Mouse (Mus musculus): ENCODE measurements around the gene Il25. TPM values are rescaled to one million over a fixed set of nuclear protein-coding genes. Genes with fewer than 3 reads are reported as not detected.

Gene Il25
- not detected in 2 replicates for polyA plus RNA-seq (2012; rRNA removed)
- not detected in 2 replicates for polyA plus RNA-seq (2014; fragmentation: Nextera tagmentation; extraction: Ambion mirVana)

DNA sequence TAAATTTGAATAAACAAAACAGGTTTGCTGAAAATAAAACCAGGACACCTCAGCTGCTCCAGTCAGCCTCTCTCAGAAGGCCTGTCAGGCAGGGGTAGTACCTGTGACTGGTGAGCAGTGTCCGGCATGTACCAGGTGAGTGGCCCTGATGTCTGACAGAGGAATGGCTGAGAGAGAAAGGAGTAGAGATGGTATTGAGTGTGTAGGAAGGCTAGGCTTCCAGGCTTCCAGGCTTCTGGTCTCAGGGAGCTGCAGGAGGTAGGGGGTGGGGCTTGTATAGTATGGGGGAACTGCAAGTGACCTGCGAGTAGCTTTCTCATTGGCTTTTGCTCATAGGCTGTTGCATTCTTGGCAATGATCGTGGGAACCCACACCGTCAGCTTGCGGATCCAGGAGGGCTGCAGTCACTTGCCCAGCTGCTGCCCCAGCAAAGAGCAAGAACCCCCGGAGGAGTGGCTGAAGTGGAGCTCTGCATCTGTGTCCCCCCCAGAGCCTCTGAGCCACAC, at the start of gene Il25:
Gene Il25 (plus strand): TSS at position 51 of the 506 bp plus-strand sequence.
- no peak for ATAC-seq (ENCODE audit: insufficient read depth)
- H3K27ac ChIP-seq: no peak within 1 kb of the TSS
- no peaks in the 10 kb centered on the region for H3K9me3 ChIP-seq (ENCODE audit: control insufficient read depth, low read length)
- DNase-seq (ENCODE audit: low read depth in 3 of 3, low spot score in 3 of 3): no peak
- H3K27me3 ChIP-seq (ENCODE audit: control insufficient read depth, insufficient read depth, low read length): peaks cover 13% of the 10 kb centered on the region
- no peaks in the 10 kb centered on the region for H3K36me3 ChIP-seq (replicated peaks; ENCODE audit: control insufficient read depth, insufficient read depth, low read depth)
- 48% methylated on average over 6 of the region's 6 CpGs for WGBS (ENCODE audit: insufficient replicate concordance)
- no peaks in the 10 kb centered on the region for H3K4me1 ChIP-seq (replicated peaks; ENCODE audit: control insufficient read depth in 2 of 2, insufficient read depth in 2 of 2, low read length in 1 of 2)
- TF ChIP-seq CTCF (IDR thresholded peaks at IDR 0.05; ENCODE audit: low read depth) (no peak), EP300 (IDR thresholded peaks at IDR 0.05; ENCODE audit: low read depth) (no peak)
- no peak within 1 kb of the TSS for H3K4me2 ChIP-seq (ENCODE audit: low read depth)
- no peak within 1 kb of the TSS for H3K9ac ChIP-seq (replicated peaks)
- H3K4me3 ChIP-seq (ENCODE audit: insufficient read depth in 1 of 2, low read depth in 2 of 2, low read length in 2 of 2): no peak within 1 kb of the TSS

DNA sequence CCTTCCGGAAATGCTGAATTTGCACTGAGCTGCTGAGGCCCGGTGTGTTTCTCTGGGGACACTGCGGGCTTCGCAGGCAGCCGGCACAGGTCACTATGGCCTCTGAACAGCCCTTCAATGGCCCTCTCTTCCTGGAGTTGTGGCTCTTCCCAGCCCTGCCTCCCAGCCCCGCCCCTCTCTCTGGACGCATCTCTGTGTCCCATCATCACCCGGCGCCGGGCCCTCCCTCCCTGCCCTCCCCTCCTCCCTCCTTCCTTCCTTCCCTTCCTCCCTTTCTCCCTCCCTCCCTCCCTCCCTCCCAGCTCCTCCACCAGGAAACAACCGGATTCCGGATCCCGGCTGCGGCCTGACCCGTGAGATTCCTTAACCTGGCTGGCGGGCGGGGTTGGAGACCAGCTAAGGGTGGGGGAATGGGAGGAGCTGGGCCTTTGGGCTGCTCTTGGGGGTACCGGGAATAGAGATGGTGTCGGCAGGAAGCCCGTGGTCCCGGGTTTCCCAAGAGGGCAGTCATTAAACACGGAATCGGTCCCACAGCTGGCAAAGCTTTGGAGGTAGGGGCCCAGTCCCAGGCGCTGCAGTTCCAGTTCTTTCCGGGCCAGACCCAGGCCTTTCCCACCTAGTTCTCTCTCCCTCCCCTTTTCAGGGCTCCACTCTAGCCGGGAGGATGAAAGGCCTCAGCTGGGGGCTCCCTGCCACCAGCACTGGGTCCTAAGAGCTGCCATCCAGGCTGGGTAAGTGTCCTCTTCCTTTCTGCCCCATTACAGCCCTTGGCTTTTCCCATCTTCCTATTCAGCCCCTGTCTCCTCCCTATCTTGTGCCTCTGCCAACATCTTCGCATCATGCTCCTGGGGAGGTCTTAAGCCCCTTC, 49.1 kb upstream of the Il25 start, which contains the start of the genes Bcl2l2 and Gm20521:
Gene Bcl2l2 (plus strand): TSS at position 224 of the 868 bp plus-strand sequence.
Gene Gm20521 (plus strand): TSS at position 288 of the 868 bp plus-strand sequence.
- ATAC-seq (ENCODE audit: insufficient read depth) (peak; percentile 86), DNase-seq (ENCODE audit: low read depth in 3 of 3, low spot score in 3 of 3) (peak in 1 of 3 experiments; percentile 58)
- H3K4me1 ChIP-seq (replicated peaks; ENCODE audit: control insufficient read depth in 2 of 2, insufficient read depth in 2 of 2, low read length in 1 of 2): peaks cover 3 to 6% of the 10 kb centered on the region in 2 experiments; a peak in 3 of 4 replicates
- TF ChIP-seq EP300 (IDR thresholded peaks at IDR 0.05; ENCODE audit: low read depth): no peak
- no peak for TF ChIP-seq CTCF (IDR thresholded peaks at IDR 0.05; ENCODE audit: low read depth)
- H3K9me3 ChIP-seq (ENCODE audit: control insufficient read depth, low read length): no peaks in the 10 kb centered on the region
- H3K4me3 ChIP-seq (ENCODE audit: insufficient read depth in 1 of 2, low read depth in 2 of 2, low read length in 2 of 2): peak within 1 kb of the TSS; percentile 60 to 64
- peak within 1 kb of the TSS; percentile 35 for H3K27ac ChIP-seq
- 2% methylated on average over 27 of the region's 27 CpGs for WGBS (ENCODE audit: insufficient replicate concordance)
- peak within 1 kb of the TSS; percentile 54 for H3K9ac ChIP-seq (replicated peaks)
- peak within 1 kb of the TSS; percentile 81 for H3K4me2 ChIP-seq (ENCODE audit: low read depth)
- H3K36me3 ChIP-seq (replicated peaks; ENCODE audit: control insufficient read depth, insufficient read depth, low read depth): no peaks in the 10 kb centered on the region
- H3K27me3 ChIP-seq (ENCODE audit: control insufficient read depth, insufficient read depth, low read length): no peaks in the 10 kb centered on the region

DNA sequence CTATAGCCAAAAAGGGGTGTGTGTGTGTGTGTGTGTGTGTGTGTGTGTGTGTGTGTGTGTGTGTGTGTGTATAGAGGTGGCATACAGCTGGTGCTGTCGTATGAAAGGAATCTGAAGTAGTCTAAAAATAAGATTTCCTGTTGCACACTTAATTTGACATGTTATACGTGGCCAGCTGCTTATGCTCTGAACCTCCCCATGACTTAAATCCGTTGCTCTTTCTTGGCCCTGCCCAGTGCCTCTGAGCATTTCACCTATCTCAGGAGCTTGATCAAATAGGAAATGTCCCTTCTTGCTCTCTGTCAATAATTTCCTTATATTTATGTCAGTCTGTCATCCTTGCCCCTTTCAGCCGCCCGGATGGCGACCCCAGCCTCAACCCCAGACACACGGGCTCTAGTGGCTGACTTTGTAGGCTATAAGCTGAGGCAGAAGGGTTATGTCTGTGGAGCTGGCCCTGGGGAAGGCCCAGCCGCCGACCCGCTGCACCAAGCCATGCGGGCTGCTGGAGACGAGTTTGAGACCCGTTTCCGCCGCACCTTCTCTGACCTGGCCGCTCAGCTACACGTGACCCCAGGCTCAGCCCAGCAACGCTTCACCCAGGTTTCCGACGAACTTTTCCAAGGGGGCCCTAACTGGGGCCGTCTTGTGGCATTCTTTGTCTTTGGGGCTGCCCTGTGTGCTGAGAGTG, 48.3 kb upstream of the Il25 start:
- Histone ChIP-seq H3K9me3 (ENCODE audit: control insufficient read depth, low read length) (no peaks in the 10 kb centered on the region), H3K9ac (replicated peaks) (no peak overlapping the region), H3K36me3 (replicated peaks; ENCODE audit: control insufficient read depth, insufficient read depth, low read depth) (no peaks in the 10 kb centered on the region), H3K4me3 (ENCODE audit: insufficient read depth in 1 of 2, low read depth in 2 of 2, low read length in 2 of 2) (peak overlapping the region; percentile 60 to 64), H3K27me3 (ENCODE audit: control insufficient read depth, insufficient read depth, low read length) (no peaks in the 10 kb centered on the region), H3K27ac (no peak overlapping the region), H3K4me2 (ENCODE audit: low read depth) (peak overlapping the region; percentile 81), H3K4me1 (replicated peaks; ENCODE audit: control insufficient read depth in 2 of 2, insufficient read depth in 2 of 2, low read length in 1 of 2) (peaks cover 3 to 6% of the 10 kb centered on the region in 2 experiments; a peak in 3 of 4 replicates)
- WGBS (ENCODE audit: insufficient replicate concordance): 53% methylated on average over 21 of the region's 21 CpGs
- no peak for DNase-seq (ENCODE audit: low read depth in 3 of 3, low spot score in 3 of 3)
- no peak for TF ChIP-seq EP300 (IDR thresholded peaks at IDR 0.05; ENCODE audit: low read depth)
- TF ChIP-seq CTCF (IDR thresholded peaks at IDR 0.05; ENCODE audit: low read depth): no peak
- ATAC-seq (ENCODE audit: insufficient read depth): no peak

DNA sequence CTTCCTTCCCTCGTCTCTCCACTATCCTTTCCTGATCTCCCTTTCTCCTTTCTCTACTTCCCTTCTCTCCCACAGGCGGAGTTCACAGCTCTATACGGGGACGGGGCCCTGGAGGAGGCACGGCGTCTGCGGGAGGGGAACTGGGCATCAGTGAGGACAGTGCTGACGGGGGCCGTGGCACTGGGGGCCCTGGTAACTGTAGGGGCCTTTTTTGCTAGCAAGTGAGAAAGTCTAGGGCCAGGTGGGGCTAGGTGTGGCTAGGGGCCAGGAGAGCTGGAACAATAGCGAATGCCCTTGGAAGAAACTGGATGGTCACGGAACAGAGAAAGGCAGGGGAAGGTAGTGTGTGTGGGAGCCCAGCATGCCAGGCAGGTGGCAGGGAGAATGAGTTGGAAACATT, 47.2 kb upstream of the Il25 start:
- no peaks in the 10 kb centered on the region for H3K36me3 ChIP-seq (replicated peaks; ENCODE audit: control insufficient read depth, insufficient read depth, low read depth)
- ATAC-seq (ENCODE audit: insufficient read depth) (no peak), DNase-seq (ENCODE audit: low read depth in 3 of 3, low spot score in 3 of 3) (no peak)
- 80% methylated on average over 11 of the region's 11 CpGs for WGBS (ENCODE audit: insufficient replicate concordance)
- H3K4me3 ChIP-seq (ENCODE audit: insufficient read depth in 1 of 2, low read depth in 2 of 2, low read length in 2 of 2): no peak overlapping the region
- peaks cover 3 to 6% of the 10 kb centered on the region in 2 experiments; a peak in 3 of 4 replicates for H3K4me1 ChIP-seq (replicated peaks; ENCODE audit: control insufficient read depth in 2 of 2, insufficient read depth in 2 of 2, low read length in 1 of 2)
- no peaks in the 10 kb centered on the region for H3K9me3 ChIP-seq (ENCODE audit: control insufficient read depth, low read length)
- no peak overlapping the region for H3K4me2 ChIP-seq (ENCODE audit: low read depth)
- H3K27me3 ChIP-seq (ENCODE audit: control insufficient read depth, insufficient read depth, low read length): no peaks in the 10 kb centered on the region
- TF ChIP-seq EP300 (IDR thresholded peaks at IDR 0.05; ENCODE audit: low read depth): no peak
- TF ChIP-seq CTCF (IDR thresholded peaks at IDR 0.05; ENCODE audit: low read depth): no peak
- H3K9ac ChIP-seq (replicated peaks): no peak overlapping the region
- no peak overlapping the region for H3K27ac ChIP-seq

All from liver, embryonic 14.5 days (tissue).